Mouse (Mus musculus): ENCODE results near the gene Shisa7. TPM values are rescaled to one million over a fixed set of nuclear protein-coding genes. Genes with fewer than 3 reads are reported as not detected.
"Not testable (repeated sequence)": the region's sequence is repeated elsewhere in the genome, so short reads cannot be mapped to it uniquely, and the experiment has no call there.

Gene Shisa7
- polyA plus RNA-seq, 1 experiment, result 0.74 TPM

DNA sequence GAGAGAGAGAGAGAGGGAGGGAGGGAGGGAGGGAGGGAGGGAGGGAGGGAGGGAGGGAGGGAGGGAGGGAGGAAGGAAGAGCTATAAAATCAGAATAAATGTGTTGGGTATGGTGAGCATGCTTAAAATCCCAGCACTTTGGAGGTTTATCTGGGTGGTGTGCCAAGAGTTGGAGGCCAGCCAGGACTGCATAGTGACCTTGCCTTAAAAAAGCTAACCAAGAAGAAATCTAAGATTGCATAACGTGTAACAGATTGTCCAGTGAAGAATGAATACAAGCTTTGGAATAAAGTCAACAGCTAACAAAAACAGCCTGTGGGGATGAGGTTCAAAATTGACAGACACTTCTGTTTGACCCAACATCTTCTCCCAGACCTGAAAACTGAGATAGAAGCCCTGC lies 18.5 kb upstream of the Shisa7 start:
- H3K4me3 ChIP-seq (ENCODE audit: control insufficient read depth, insufficient read depth, low read length), result no peak overlapping the region
- 72% methylated on average over 1 of the region's 1 CpGs for WGBS
- no peak for TF ChIP-seq POLR2A (IDR thresholded peaks at IDR 0.05; ENCODE audit: control insufficient read depth, extremely low read depth, insufficient read depth, low read length, poor library complexity)
- no peak for TF ChIP-seq CTCF (IDR thresholded peaks at IDR 0.05; ENCODE audit: borderline replicate concordance, control insufficient read depth, extremely low read depth, insufficient read depth, low read length, poor library complexity)
- no peaks in the 10 kb centered on the region for H3K36me3 ChIP-seq (ENCODE audit: control insufficient read depth, insufficient read depth, low read length)
- DNase-seq, result no peak
- no peaks in the 10 kb centered on the region for H3K27me3 ChIP-seq (ENCODE audit: control insufficient read depth, insufficient read depth, low read length)
- H3K27ac ChIP-seq (ENCODE audit: control insufficient read depth, insufficient read depth, low read length), result no peak overlapping the region
- H3K4me1 ChIP-seq (replicated peaks; ENCODE audit: control insufficient read depth, insufficient read depth, low read length), result peaks cover 12% of the 10 kb centered on the region

DNA sequence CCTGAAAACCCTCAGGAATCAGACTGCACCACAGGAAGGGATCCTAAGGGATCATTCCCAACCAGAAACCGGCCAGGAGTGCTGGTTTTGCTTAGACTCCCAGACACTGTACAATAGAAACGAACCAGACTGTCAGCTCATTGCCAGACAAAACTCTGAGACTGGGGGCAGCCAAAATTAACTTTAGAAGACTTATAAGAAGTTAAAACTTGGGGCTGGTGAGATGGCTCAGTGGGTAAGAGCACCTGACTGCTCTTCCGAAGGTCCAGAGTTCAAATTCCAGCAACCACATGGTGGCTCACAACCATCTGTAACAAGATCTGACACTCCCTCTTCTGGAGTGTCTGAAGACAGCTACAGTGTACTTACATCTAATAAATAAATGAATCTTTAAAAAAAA lies 16.4 kb upstream of the Shisa7 start:
- 96% methylated on average over 3 of the region's 3 CpGs for WGBS
- H3K36me3 ChIP-seq (ENCODE audit: control insufficient read depth, insufficient read depth, low read length); H3K27me3 ChIP-seq (ENCODE audit: control insufficient read depth, insufficient read depth, low read length); H3K4me1 ChIP-seq (replicated peaks; ENCODE audit: control insufficient read depth, insufficient read depth, low read length); DNase-seq; H3K27ac ChIP-seq (ENCODE audit: control insufficient read depth, insufficient read depth, low read length); H3K4me3 ChIP-seq (ENCODE audit: control insufficient read depth, insufficient read depth, low read length): not testable (repeated sequence)

DNA sequence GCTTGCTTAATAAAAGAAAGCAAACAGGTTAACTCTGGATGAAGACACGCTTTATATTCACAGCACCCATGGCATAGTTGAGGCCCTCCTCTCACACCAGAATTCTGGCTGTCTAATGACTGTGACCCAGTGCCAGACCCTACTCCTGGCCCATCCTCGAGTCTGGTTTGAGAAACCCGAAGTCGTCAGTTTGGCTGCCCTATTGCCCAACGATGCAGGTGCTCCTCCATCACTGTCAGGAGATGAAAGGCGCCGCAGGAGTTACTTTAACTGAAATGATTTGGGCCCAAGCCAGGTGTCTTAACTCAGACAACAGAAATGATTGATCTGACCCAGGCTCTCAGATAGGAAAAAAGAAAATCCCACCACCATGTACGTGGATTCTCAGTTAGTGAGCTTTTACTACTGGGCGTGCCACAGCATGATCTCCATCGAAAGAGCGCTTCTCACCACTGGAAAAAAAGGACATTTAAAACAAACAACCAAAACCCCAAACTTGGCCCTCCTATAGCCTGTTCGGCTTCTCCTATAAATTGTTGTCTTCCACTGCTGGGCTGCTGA lies 15.0 kb upstream of the Shisa7 start:
- Histone ChIP-seq H3K27ac (ENCODE audit: control insufficient read depth, insufficient read depth, low read length) (no peak overlapping the region), H3K4me3 (ENCODE audit: control insufficient read depth, insufficient read depth, low read length) (no peak overlapping the region), H3K4me1 (replicated peaks; ENCODE audit: control insufficient read depth, insufficient read depth, low read length) (no peaks in the 10 kb centered on the region), H3K36me3 (ENCODE audit: control insufficient read depth, insufficient read depth, low read length) (no peaks in the 10 kb centered on the region), H3K27me3 (ENCODE audit: control insufficient read depth, insufficient read depth, low read length) (no peaks in the 10 kb centered on the region)
- no peak for DNase-seq
- TF ChIP-seq POLR2A (IDR thresholded peaks at IDR 0.05; ENCODE audit: control insufficient read depth, extremely low read depth, insufficient read depth, low read length, poor library complexity) (no peak), CTCF (IDR thresholded peaks at IDR 0.05; ENCODE audit: borderline replicate concordance, control insufficient read depth, extremely low read depth, insufficient read depth, low read length, poor library complexity) (no peak)
- WGBS, result 92% methylated on average over 12 of the region's 12 CpGs

DNA sequence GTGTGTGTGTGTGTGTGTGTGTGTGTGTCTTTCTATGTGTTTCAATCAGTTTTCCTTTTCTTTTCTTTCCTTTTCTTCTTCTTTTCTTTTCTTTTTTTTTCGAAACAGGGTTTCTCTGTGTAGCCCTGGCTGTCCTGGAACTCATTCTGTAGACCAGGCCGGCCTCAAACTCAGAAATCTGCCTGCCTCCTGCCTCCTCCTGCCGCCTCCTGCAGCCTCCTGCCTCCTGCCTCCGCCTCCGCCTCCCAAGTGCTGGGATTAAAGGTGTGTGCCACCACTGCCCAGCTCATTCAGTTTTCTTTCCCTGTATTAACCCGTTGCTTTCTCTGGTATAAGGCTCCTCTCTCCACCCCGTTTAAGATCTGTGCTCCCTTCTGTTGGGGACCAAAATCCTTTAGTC lies 12.8 kb upstream of the Shisa7 start:
- H3K27ac ChIP-seq (ENCODE audit: control insufficient read depth, insufficient read depth, low read length), result no peak overlapping the region
- no peak overlapping the region for H3K4me3 ChIP-seq (ENCODE audit: control insufficient read depth, insufficient read depth, low read length)
- WGBS, result 79% methylated on average over 7 of the region's 7 CpGs
- H3K27me3 ChIP-seq (ENCODE audit: control insufficient read depth, insufficient read depth, low read length), result no peaks in the 10 kb centered on the region
- H3K4me1 ChIP-seq (replicated peaks; ENCODE audit: control insufficient read depth, insufficient read depth, low read length), result no peaks in the 10 kb centered on the region
- DNase-seq, result no peak
- no peaks in the 10 kb centered on the region for H3K36me3 ChIP-seq (ENCODE audit: control insufficient read depth, insufficient read depth, low read length)
- TF ChIP-seq CTCF (IDR thresholded peaks at IDR 0.05; ENCODE audit: borderline replicate concordance, control insufficient read depth, extremely low read depth, insufficient read depth, low read length, poor library complexity) (no peak), POLR2A (IDR thresholded peaks at IDR 0.05; ENCODE audit: control insufficient read depth, extremely low read depth, insufficient read depth, low read length, poor library complexity) (no peak)

DNA sequence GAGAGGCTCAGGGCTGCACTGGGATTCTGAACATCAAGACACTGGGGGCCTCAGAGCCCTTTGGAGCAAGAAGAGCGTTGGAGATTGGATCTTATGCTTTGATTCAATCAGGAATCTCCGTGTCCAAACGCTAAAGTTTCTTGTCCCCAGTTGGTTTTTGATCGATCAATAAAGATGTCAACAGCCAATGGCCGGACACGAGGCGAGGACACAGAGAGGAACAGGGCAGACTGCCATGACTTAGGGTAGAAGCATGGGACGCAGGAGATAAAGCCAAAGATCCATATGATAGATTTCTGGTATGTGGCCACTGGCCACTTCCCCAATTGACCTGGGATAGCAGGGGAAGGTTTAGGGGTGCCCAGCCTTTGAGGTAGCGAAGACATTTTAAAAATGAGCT lies 12.0 kb upstream of the Shisa7 start:
- H3K36me3 ChIP-seq (ENCODE audit: control insufficient read depth, insufficient read depth, low read length), result no peaks in the 10 kb centered on the region
- 90% methylated on average over 9 of the region's 9 CpGs for WGBS
- no peak overlapping the region for H3K4me3 ChIP-seq (ENCODE audit: control insufficient read depth, insufficient read depth, low read length)
- H3K4me1 ChIP-seq (replicated peaks; ENCODE audit: control insufficient read depth, insufficient read depth, low read length), result no peaks in the 10 kb centered on the region
- H3K27ac ChIP-seq (ENCODE audit: control insufficient read depth, insufficient read depth, low read length), result no peak overlapping the region
- no peak for TF ChIP-seq CTCF (IDR thresholded peaks at IDR 0.05; ENCODE audit: borderline replicate concordance, control insufficient read depth, extremely low read depth, insufficient read depth, low read length, poor library complexity)
- no peak for TF ChIP-seq POLR2A (IDR thresholded peaks at IDR 0.05; ENCODE audit: control insufficient read depth, extremely low read depth, insufficient read depth, low read length, poor library complexity)
- no peaks in the 10 kb centered on the region for H3K27me3 ChIP-seq (ENCODE audit: control insufficient read depth, insufficient read depth, low read length)
- DNase-seq, result no peak

DNA sequence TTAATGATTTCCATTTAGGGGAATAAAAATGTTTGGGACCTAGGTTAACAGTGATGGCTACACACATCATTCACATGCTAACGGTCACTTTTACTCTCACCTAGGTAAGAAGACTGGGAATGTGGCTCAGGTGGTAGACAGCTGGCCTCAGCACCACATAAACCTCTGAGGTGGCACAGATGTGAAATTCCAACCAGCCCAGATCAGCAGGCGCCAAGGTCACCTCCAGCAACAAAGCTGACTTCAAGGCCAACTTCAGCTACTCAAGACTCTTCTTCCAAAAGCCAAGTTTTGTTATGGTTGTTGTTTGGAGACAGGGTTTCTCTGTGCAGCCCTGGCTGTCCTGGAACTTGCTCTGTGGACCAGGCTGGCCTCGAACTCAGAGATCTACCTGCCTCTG lies 9.1 kb upstream of the Shisa7 start:
- no peaks in the 10 kb centered on the region for H3K4me1 ChIP-seq (replicated peaks; ENCODE audit: control insufficient read depth, insufficient read depth, low read length)
- TF ChIP-seq POLR2A (IDR thresholded peaks at IDR 0.05; ENCODE audit: control insufficient read depth, extremely low read depth, insufficient read depth, low read length, poor library complexity) (no peak), CTCF (IDR thresholded peaks at IDR 0.05; ENCODE audit: borderline replicate concordance, control insufficient read depth, extremely low read depth, insufficient read depth, low read length, poor library complexity) (no peak)
- H3K27ac ChIP-seq (ENCODE audit: control insufficient read depth, insufficient read depth, low read length), result no peak overlapping the region
- no peaks in the 10 kb centered on the region for H3K27me3 ChIP-seq (ENCODE audit: control insufficient read depth, insufficient read depth, low read length)
- H3K4me3 ChIP-seq (ENCODE audit: control insufficient read depth, insufficient read depth, low read length), result no peak overlapping the region
- no peaks in the 10 kb centered on the region for H3K36me3 ChIP-seq (ENCODE audit: control insufficient read depth, insufficient read depth, low read length)
- WGBS, result 83% methylated on average over 3 of the region's 3 CpGs
- no peak for DNase-seq

DNA sequence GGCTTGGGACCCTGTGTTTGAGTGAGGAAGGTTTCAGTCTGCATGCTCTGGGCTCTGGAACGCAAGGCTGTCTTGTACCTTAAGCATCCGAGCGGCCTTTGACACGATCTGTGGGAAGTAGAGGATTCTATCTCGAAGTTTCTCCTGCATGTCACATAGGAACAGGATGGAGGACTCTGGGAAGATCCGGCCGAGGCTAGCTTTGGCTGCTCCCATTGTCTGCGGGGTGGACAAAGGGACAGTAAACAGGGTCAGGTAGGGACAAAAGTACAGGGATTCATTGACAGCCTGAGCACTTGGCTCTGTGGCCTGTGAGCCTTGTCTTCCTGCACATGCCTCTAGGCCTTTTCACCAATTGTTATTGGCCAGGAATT lies 6.8 kb upstream of the Shisa7 start:
- DNase-seq, result no peak
- Histone ChIP-seq H3K4me3 (ENCODE audit: control insufficient read depth, insufficient read depth, low read length) (no peak overlapping the region), H3K27me3 (ENCODE audit: control insufficient read depth, insufficient read depth, low read length) (no peaks in the 10 kb centered on the region), H3K4me1 (replicated peaks; ENCODE audit: control insufficient read depth, insufficient read depth, low read length) (no peaks in the 10 kb centered on the region), H3K27ac (ENCODE audit: control insufficient read depth, insufficient read depth, low read length) (no peak overlapping the region), H3K36me3 (ENCODE audit: control insufficient read depth, insufficient read depth, low read length) (no peaks in the 10 kb centered on the region)
- no peak for TF ChIP-seq POLR2A (IDR thresholded peaks at IDR 0.05; ENCODE audit: control insufficient read depth, extremely low read depth, insufficient read depth, low read length, poor library complexity)
- TF ChIP-seq CTCF (IDR thresholded peaks at IDR 0.05; ENCODE audit: borderline replicate concordance, control insufficient read depth, extremely low read depth, insufficient read depth, low read length, poor library complexity), result no peak
- WGBS, result 92% methylated on average over 8 of the region's 8 CpGs
